Mouse (Mus musculus) common myeloid progenitor, adult 5-6 weeks (primary cell): ENCODE results near the gene Prps1l3. TPM values are rescaled to one million over a fixed set of nuclear protein-coding genes. Genes with fewer than 3 reads are reported as not detected.

Experiments used
- ATAC-seq: replicated peaks from 2 replicates; pipeline ENCODE4 v1.8.0; 2016; ENCODE audit warnings: low read depth, mild to moderate bottlenecking, moderate TSS enrichment, inconsistent platforms; ENCODE audit not compliant: poor library complexity, severe bottlenecking
- total RNA-seq: library from RNA; stranded (forward); fragments of 200-1000, 187-1606 nt; gene quantifications from 2 replicates; pipeline ENCODE4 v1.2.3, GENCODE M21; 2017

Prps1l3 gene
- total RNA-seq, 1 experiment from 2014 or later, result 118 TPM

DNA sequence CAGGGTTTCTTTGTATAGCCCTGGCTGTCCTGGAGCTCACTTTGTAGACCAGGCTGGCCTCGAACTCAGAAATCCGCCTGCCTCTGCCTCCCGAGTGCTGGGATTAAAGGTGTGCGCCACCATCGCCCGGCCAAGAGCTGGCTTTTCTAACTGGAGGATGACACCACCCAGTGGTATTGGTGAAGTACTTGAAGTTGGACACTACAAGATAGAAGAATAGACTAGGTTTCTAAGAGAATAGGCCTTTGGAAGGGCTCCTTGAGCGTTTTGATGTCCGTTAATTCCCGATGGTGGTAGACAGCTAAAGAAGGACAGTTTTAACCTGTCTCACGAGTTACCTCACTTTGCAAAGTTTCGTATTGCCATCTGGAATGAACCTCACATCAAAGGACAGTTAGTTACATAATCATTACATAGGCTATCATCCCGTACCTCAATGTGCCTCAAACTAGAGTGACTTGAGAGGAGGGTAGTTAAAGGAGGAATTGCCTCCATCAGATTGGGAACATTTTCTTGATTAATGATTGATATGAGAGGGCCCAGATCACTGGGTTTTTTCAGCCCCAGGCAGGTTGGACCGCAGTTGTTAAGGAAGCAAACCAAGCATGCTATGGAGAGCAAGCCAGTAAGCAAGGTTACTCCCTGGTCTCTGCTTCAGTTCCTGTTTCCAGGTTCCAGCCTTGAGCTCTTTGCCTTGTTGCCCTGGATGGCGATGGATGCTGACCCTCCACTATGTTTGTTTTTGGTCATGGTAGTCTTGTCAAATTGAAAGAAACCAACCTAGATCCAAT, 1.1 kb downstream of the Prps1l3 start:
- ATAC-seq, result peak; percentile 52; the same call in 1 of the 2 replicates

DNA sequence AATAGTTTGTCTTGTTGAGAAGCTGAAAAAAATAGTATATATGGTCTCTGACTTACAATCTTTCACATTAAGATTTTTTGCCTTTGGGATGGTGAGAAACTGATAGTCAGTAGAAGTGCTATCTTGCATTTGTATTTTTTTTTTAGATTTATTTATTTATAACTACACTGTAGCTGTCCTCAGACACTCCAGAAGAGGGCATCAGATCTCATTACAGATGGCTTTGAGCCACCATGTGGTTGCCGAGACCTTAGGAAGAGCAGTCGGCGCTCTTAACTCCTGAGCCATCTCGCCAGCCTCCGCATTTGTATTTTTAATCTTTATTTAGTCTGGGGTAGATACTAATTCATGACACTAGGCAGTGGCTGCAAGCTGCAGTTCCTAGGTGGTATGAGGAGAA, 3.2 kb downstream of the Prps1l3 start:
- no peak for ATAC-seq

DNA sequence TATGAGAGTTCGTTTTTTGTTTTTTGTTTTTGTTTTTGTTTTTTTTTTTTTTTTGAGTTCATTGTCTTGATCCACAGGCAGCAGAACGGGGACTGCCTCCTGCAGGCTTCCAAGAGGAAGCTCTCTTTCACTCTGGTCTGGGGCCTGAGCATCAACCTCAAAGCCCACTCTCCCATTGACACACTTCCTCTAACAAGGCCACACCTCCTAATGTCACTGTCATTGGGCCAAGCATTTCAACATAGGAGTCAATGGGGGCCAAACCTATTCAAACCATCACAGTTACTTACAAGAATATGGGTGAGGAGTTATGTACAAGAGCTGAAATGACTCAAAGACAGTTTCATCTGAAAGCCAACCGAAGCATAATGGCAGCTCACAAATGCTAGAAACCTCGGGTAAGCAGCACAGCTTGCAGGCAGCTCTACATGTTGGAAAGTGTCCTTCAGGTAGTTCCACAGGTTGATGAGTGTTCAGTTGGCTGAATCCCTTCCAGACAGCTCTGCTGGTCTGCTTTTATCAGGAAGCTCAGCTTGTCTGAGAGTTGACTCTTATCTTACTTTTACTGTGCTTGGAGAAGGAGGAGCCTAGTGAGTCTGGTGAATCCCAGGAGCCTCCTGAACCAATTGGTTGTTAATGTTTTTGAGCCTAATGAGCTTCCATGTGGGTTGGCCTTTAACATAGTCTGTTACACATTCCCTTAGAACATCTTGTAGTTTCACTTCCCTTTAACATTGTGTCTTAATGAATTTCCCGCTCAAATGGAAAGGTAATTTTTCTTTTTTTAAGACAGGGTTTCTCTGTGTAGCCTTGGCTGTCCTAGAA, 13.7 kb downstream of the Prps1l3 start:
- peak; percentile 92 for ATAC-seq

DNA sequence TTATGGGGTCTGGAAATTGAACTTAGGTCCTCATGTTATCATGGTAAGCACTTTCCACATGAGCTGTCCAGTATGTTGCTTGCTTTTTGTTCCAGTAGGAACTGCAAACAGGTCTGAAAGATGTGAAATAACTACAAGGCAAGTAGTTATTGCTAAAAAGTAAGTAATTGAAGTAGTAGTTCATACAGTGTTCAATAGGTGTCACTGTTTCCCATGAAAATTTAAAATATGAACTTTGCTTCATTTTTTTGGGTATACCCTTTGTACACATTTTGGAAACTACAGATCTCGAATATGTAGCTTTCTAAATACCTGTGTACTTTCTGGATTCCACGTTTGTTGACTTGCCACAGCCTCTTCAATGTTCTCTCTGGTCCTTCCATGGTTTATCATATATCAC, 28.4 kb downstream of the Prps1l3 start:
- 0 out of 2 replicates have a peak, but pooled peaks have one; percentile 54 for ATAC-seq

DNA sequence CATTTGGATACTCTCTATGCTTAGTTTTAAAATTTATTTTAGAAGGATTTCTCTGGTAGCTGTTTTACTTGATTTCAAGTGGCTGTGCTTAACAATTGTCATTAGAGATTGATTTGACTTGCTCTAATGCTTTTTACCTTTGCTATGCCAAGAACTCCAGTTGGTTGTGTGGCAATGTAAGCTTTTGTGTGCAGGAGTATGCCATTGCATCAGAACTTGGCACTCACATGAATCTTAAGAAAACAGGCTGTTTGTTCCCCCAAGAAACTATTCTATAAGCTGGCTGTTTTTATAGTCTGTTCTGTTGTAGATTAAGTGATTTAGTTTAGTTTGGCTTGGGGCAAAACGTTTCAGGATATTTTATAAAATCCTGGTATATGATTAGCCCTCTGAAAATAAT, 45.2 kb downstream of the Prps1l3 start:
- no peak for ATAC-seq

DNA sequence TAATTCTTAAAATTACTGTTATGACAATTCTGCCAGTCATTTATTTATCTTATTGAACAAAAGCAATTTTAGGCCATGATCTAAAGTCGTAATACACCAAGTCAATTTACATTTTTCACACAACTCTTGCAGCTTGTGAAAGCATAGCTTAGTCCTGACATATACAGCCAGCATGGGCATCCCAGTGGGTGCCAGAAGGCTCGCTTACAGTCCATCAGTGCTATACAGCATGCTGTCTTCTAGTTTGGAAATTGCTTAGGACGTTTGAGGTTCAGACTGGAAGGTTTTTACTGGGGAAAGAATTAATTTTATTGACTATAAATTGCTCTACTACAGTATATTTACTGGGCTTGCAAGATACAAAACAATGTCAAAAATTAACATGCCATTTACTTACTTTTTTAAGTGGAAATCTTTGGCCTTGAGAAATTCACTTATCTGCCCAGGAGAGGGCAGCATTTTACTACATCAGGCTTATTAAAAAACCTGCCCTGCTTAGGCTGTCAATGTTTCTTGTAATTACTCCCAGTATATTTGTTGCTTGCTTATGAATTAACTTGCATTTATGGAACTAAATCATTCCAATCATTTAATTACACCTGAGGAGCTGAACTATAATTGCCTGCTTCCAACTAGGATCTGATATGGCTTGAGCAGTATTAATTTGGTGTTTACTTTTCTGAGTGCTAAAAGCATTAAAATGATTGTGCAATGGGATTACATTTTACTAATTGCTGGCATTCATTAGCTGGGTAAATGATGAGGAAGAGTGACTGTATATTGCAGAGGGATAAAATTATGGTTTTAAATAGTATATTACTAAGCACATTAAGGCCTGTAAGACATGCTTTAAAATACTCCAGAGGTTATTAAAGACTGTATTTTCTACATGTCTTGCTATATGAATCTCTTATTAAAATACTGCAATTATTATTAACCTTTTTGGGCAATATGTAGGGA, 51.2 kb downstream of the Prps1l3 start:
- peak; percentile 65 for ATAC-seq

DNA sequence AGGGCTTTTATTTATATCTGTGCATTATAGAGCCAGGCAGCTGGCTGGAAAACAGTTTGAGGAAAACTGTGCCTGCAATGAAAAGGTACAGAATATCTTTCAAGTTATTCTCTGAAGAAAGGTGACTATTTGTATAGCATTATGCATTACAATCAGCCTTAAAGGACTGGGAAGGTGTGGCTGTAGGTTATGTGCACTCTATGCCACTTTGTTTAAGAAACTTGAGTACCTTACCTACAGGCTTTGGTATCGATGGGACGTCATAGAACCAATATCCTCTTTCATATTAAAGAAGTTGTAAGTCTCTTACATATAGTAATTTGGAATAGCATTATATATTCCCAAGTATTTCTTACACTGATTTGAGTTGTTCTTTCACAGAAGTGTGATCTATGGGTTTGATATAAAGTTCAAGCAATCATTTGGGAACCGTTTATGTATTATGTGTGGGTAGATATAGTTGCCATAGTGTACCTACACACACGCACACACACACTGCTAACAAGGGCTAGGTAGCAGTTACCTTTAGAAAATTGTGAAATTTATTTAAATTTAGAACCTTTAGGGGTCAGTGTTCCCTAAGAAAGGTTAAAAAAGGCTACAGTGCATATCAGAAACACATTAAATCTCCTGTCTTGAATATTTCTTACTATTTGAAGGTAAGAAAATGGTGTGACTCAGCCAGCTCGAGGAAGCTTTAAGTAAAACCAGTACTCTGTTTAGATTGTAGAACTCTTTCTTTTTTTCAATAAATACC, 55.3 kb downstream of the Prps1l3 start:
- no peak for ATAC-seq

Other genes with a start within 250 kb of the Prps1l3 start
- 24.2 and 27.9 TPM in 2 replicates for gene Slc25a21, start 32.9 kb upstream of the Prps1l3 start, total RNA-seq
- gene Mipol1, start within 50 bp of the Prps1l3 start, total RNA-seq, result 16.4 and 18.9 TPM in 2 replicates